Mouse (Mus musculus) forebrain, embryonic 10.5 days (tissue): ENCODE data around the gene H2-T23. TPM values are rescaled to one million over a fixed set of nuclear protein-coding genes. Genes with fewer than 3 reads are reported as not detected.

Source experiments
- DNase-seq: peaks from one replicate; pipeline ENCODE4 v3.0.0-alpha.2; 2017; ENCODE audit warnings: low spot score; ENCODE audit errors: extremely low spot score
- H3K27ac ChIP-seq: fragments of 300-500 bp; sonication (generic); 2 replicates; pipeline ENCODE4 v1.5.1; 2016; ENCODE audit warnings: mild to moderate bottlenecking
- H3K27me3 ChIP-seq: fragments of 300-500 bp; sonication (generic); 2 replicates; pipeline ENCODE4 v1.6.1; 2016; ENCODE audit warnings: mild to moderate bottlenecking; ENCODE audit not compliant: poor library complexity, severe bottlenecking
- H3K36me3 ChIP-seq: fragments of 300-500 bp; sonication (generic); replicated peaks from 2 replicates; pipeline ENCODE4 v1.6.1; 2016; ENCODE audit warnings: mild to moderate bottlenecking, moderate library complexity
- H3K4me1 ChIP-seq: fragments of 300-500 bp; sonication (generic); 2 replicates; pipeline ENCODE4 v1.6.1; 2016
- H3K4me3 ChIP-seq: fragments of 300-500 bp; sonication (generic); 2 replicates; pipeline ENCODE4 v1.5.1; 2016; ENCODE audit warnings: mild to moderate bottlenecking, moderate library complexity
- H3K9me3 ChIP-seq: fragments of 300-500 bp; sonication (generic); 2 replicates; pipeline ENCODE4 v1.6.1; 2016; ENCODE audit warnings: mild to moderate bottlenecking, moderate library complexity
- WGBS: fragments of 180-500 bp; shearing (Covaris S2); methylation state at CpG from one replicate; pipeline ENCODE4 v1.1.7; 2016; 5-methylcytosine and 5-hydroxymethylcytosine counted together
- polyA plus RNA-seq: library from polyadenylated mRNA; unstranded; fragments of >200 nt; fragmentation: Nextera tagmentation; extraction: Ambion mirVana; gene quantifications from 2 replicates; pipeline ENCODE4 v1.2.1, GENCODE M21; 2016

The H2-T23 gene
- polyA plus RNA-seq, 1 experiment from 2014 or later, result 3.3 TPM

DNA sequence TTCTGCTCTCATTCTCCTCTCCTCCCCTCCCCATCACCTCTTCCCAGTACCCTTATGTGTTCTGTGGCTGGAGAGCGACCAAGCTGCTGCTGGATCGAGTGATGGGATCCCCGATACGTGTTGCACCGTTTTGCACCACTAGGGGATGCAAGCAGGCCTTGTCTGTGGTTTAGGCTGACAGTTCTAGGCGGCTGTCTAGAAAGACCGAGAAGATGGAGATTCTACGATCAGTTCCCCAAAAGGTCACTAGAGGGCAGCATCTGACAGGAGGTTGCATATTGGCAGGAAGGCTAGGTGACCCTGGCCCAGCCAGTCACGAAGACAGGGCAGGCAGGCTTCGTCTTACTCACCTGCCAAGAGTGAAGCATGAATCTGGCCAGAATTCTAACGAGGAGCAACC lies 35.7 kb downstream of the H2-T23 start:
- 5% methylated on average over 11 of the region's 11 CpGs for WGBS
- Histone ChIP-seq H3K4me3 (peak overlapping the region; percentile 14; the same call in 1 of the 2 replicates), H3K9me3 (peaks cover 3% of the 10 kb centered on the region; the same call in 1 of the 2 replicates), H3K27me3 (no peaks in the 10 kb centered on the region), H3K27ac (no peak overlapping the region), H3K36me3 (peaks cover 3% of the 10 kb centered on the region; the same call in 1 of the 2 replicates), H3K4me1 (peaks cover 19% of the 10 kb centered on the region)
- DNase-seq, result peak; percentile 91

DNA sequence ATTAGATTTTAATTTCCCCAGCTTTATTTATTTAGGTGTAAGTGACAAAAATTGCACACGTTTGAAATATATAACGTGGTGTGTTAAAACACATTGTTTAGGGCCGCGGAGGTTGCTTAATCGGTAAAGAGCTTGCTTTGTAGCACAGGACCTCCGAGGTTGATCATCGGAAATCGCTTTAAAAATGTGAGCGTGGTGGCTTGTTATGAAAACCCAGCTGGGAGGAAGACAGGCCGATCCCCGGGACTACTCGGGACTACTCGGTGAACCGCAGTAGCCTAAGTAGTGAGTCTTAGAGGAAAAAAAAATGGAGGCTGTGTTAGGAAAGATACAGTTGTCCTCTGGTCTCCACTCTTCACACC lies 37.8 kb downstream of the H2-T23 start:
- Histone ChIP-seq H3K4me3 (peak overlapping the region; percentile 68), H3K36me3 (peaks cover 2% of the 10 kb centered on the region; the same call in 1 of the 2 replicates), H3K27ac (peak overlapping the region; percentile 69), H3K4me1 (peaks cover 19% of the 10 kb centered on the region), H3K27me3 (no peaks in the 10 kb centered on the region), H3K9me3 (no peaks in the 10 kb centered on the region)
- WGBS, result 6% methylated on average over 14 of the region's 14 CpGs
- DNase-seq, result no peak

DNA sequence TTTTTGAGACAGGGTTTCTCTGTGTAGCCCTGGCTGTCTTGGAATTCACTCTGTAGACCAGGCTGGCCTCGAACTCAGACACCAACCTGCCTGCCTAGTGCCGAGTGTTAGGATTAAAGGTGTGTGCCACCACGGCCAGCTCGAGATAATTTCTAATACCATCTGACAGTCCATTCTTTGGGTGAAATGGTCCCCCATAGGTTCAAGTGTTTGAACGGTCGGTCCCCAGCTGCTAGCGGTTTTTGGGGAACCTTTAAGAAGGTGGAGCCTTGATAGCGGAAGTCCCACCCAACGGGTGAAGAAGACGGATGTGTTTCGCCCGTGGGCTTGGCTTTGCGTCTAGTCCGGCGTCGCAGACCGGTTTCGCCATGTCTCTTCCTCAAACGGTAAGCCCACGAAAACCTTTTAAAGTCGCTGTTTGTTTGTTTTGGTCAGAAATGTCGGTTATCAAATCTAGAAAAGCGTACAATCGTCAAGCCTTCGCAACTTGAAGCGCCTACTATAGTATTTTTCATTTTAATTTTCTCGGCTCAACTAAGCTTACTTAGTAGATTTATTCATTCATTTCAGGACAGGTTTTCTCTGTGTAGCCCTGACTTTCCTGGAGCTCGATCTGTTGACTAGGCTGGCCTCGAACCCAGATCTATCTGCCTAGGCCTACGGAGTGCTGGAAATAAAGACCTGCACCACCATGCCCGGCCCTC lies 38.3 kb downstream of the H2-T23 start:
- WGBS, result 3% methylated on average over 31 of the region's 31 CpGs
- H3K9me3 ChIP-seq, result no peaks in the 10 kb centered on the region
- no peaks in the 10 kb centered on the region for H3K27me3 ChIP-seq
- H3K36me3 ChIP-seq, result peaks cover 7% of the 10 kb centered on the region
- H3K4me1 ChIP-seq, result peaks cover 19% of the 10 kb centered on the region
- H3K27ac ChIP-seq, result peak overlapping the region; percentile 69
- peak overlapping the region; percentile 68 for H3K4me3 ChIP-seq
- DNase-seq, result peak; percentile 77

DNA sequence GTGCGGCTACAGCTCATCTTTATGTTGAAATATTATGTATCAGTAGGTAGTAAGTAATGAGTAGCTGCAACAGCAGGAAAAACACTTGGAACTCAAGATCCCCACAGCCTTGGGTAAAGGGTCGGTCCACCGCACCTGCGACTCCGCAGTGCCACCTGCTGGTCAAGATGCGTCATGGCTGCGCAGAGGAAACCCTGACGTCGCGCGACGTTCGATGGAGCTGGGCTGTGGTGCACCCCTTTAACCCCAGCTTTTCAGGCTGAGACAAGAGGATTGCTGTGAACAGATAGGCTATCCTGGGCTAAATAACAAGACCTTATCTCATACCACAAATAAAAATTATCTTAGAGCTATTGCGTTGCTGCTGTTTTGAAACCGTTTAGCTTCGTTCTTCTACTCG lies 39.0 kb downstream of the H2-T23 start:
- 8% methylated on average over 17 of the region's 17 CpGs for WGBS
- peak overlapping the region; percentile 68; the same call in 1 of the 2 replicates for H3K4me3 ChIP-seq
- no peak overlapping the region for H3K27ac ChIP-seq
- peak; percentile 85 for DNase-seq
- peaks cover 14% of the 10 kb centered on the region for H3K36me3 ChIP-seq
- peaks cover 19% of the 10 kb centered on the region for H3K4me1 ChIP-seq
- no peaks in the 10 kb centered on the region for H3K27me3 ChIP-seq
- H3K9me3 ChIP-seq, result no peaks in the 10 kb centered on the region

DNA sequence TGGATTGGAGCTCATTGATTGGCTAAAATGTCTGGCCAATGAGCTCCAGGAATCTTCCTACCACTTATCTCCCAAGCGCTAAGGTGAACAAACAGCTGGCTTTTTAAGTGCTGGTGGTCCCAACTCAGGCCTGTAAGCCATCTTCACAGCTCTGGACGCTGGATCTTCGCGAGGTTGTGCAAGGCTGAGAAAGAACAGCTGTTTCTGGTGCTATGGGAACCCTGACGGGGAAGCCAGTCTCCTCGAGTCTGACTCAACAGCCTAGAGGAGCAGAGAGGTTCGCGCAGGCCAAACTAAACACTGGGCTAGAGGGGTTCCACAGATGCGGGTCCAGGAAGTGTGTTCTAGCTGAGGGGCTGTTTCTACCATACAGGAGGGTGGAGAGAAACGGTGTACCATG lies 40.9 kb downstream of the H2-T23 start:
- Histone ChIP-seq H3K27me3 (no peaks in the 10 kb centered on the region), H3K4me3 (no peak overlapping the region), H3K36me3 (peaks cover 33% of the 10 kb centered on the region), H3K9me3 (no peaks in the 10 kb centered on the region), H3K27ac (no peak overlapping the region), H3K4me1 (peaks cover 10% of the 10 kb centered on the region)
- no peak for DNase-seq
- WGBS, result 60% methylated on average over 10 of the region's 10 CpGs

DNA sequence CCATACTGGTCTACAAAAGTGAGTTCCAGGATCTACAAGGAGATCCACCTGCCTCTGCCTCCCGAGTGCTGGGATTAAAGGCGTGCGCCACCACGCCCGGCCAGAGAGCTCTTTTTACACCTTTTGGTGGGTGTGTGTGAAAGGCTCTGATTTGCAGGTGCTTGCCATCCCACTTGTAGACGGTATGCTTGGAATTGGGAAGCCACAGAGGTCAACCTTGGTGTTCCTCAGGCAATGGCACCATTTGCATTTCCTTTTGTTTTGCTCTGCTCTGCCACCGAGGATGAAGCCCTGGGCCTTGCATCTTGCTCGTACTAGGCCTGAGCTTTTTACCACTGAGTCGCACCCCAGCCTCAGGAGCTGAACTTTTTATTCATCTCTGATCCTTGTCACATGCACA lies 50.9 kb downstream of the H2-T23 start:
- Histone ChIP-seq H3K9me3 (no peaks in the 10 kb centered on the region), H3K4me3 (peak overlapping the region; percentile 95; the same call in 1 of the 2 replicates), H3K4me1 (peaks cover 26% of the 10 kb centered on the region), H3K36me3 (peaks cover 65% of the 10 kb centered on the region), H3K27me3 (no peaks in the 10 kb centered on the region), H3K27ac (no peak overlapping the region)
- WGBS, result 92% methylated on average over 9 of the region's 9 CpGs
- no peak for DNase-seq

DNA sequence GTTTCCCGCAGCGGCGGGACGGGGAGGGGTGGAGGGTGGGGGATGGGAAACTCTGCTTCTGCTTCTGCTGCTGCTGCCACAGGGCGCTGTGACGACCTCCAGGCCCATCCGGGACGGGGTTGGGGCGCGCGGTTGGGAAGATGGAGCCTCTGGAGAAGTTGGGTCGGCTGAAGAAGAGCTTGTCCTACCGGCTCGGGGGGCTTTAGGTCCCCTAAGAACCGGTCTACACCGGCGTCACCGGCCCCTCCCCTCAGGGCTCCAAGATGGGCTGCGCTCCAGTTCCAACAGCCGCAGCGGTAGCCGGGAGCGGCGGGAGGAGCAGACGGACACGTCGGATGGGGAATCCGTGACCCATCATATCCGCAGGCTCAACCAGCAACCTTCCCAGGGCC lies 52.3 kb downstream of the H2-T23 start:
- Histone ChIP-seq H3K27ac (peak overlapping the region; percentile 95), H3K9me3 (no peaks in the 10 kb centered on the region), H3K4me1 (peaks cover 26% of the 10 kb centered on the region), H3K4me3 (peak overlapping the region; percentile 95), H3K36me3 (peaks cover 63% of the 10 kb centered on the region), H3K27me3 (no peaks in the 10 kb centered on the region)
- WGBS, result under 1% methylated on average over 29 of the region's 29 CpGs
- peak; percentile 48 for DNase-seq

Other genes starting within 250 kb of the H2-T23 start
- 4.6 and 5.3 TPM in 2 replicates for gene Ier3, start 211.2 kb downstream of the H2-T23 start, polyA plus RNA-seq
- gene Flot1, start 209.6 kb downstream of the H2-T23 start, polyA plus RNA-seq, result 49.7 and 51.6 TPM in 2 replicates
- gene Tubb5, start 194.5 kb downstream of the H2-T23 start, polyA plus RNA-seq, result 1,607 and 1,608 TPM in 2 replicates
- 26.9 and 29.3 TPM in 2 replicates for gene Mdc1, start 191.3 kb downstream of the H2-T23 start, polyA plus RNA-seq
- gene Nrm, start 171.5 kb downstream of the H2-T23 start, polyA plus RNA-seq, result 81.9 and 84.0 TPM in 2 replicates
- 21.3 and 21.6 TPM in 2 replicates for gene Ppp1r18, start 167.3 kb downstream of the H2-T23 start, polyA plus RNA-seq
- 59.6 and 60.3 TPM in 2 replicates for gene Dhx16, start 153.0 kb downstream of the H2-T23 start, polyA plus RNA-seq
- gene 2310061I04Rik, start 135.4 kb downstream of the H2-T23 start, polyA plus RNA-seq, result 29.8 and 32.4 TPM in 2 replicates
- gene Atat1, start 122.8 kb downstream of the H2-T23 start, polyA plus RNA-seq, result 102 and 105 TPM in 2 replicates
- gene Mrps18b, start 116.5 kb downstream of the H2-T23 start, polyA plus RNA-seq, result 98.2 and 107 TPM in 2 replicates
- gene Ppp1r10, start 116.4 kb downstream of the H2-T23 start, polyA plus RNA-seq, result 60.5 and 61.5 TPM in 2 replicates
- 114 and 129 TPM in 2 replicates for gene Abcf1, start 63.1 kb downstream of the H2-T23 start, polyA plus RNA-seq
- gene Gnl1, start 53.0 kb downstream of the H2-T23 start, polyA plus RNA-seq, result 66.9 and 68.8 TPM in 2 replicates
- 45.6 and 48.3 TPM in 2 replicates for gene Prr3, start 52.6 kb downstream of the H2-T23 start, polyA plus RNA-seq
- 3.1 and 3.5 TPM in 2 replicates for gene H2-T24, start 12.3 kb downstream of the H2-T23 start, polyA plus RNA-seq
- 6.8 and 8.1 TPM in 2 replicates for gene H2-T22, start 9.9 kb upstream of the H2-T23 start, polyA plus RNA-seq
- not detected in 2 replicates for gene Gm6034, start 10.1 kb upstream of the H2-T23 start, polyA plus RNA-seq
- not detected in 2 replicates for gene Gm11127, start 25.5 kb upstream of the H2-T23 start, polyA plus RNA-seq
- gene Gm19684, start 88.8 kb upstream of the H2-T23 start, polyA plus RNA-seq, result not detected in 2 replicates
- not detected in 2 replicates for gene Gm7030, start 96.6 kb upstream of the H2-T23 start, polyA plus RNA-seq
- not detected in 2 replicates for gene Gm8909, start 135.7 kb upstream of the H2-T23 start, polyA plus RNA-seq
- not detected in 2 replicates for gene H2-T3, start 157.4 kb upstream of the H2-T23 start, polyA plus RNA-seq
- 94.4 and 98.2 TPM in 2 replicates for gene Rpp21, start 225.2 kb upstream of the H2-T23 start, polyA plus RNA-seq
- 20.5 and 23.9 TPM in 2 replicates for gene Trim39, start 239.4 kb upstream of the H2-T23 start, polyA plus RNA-seq